Mouse (Mus musculus): ENCODE results near the gene Map4.

The Map4 gene

GRCm38 (mm10) chr9:109931257-109932171 is at the start of gene Map4:
Gene Map4, plus strand, starts transcription at chr9:109931460.
- peak; percentile 98 for DNase-seq (ENCODE audit: low spot score in 2 of 2)

- DNase-seq (ENCODE audit: low spot score in 2 of 2), result no peak
These were observed 45.0 kb upstream of the Map4 start for GRCm38 (mm10) chr9:109886259-109886658.

GRCm38 (mm10) chr9:109887321-109887720 is 43.9 kb upstream of the Map4 start:
- no peak for DNase-seq (ENCODE audit: low spot score in 2 of 2)

GRCm38 (mm10) chr9:109891501-109891900 is 39.8 kb upstream of the Map4 start:
- DNase-seq (ENCODE audit: low spot score in 2 of 2), result no peak

- DNase-seq (ENCODE audit: low spot score in 2 of 2), result peak; percentile 81 to 83
These were observed 38.5 kb upstream of the Map4 start for GRCm38 (mm10) chr9:109892651-109893250.

- DNase-seq (ENCODE audit: low spot score in 2 of 2), result peak; percentile 63 to 79
These were observed 36.7 kb upstream of the Map4 start for GRCm38 (mm10) chr9:109894413-109895090.

GRCm38 (mm10) chr9:109895593-109895992 is 35.7 kb upstream of the Map4 start:
- no peak for DNase-seq (ENCODE audit: low spot score in 2 of 2)

GRCm38 (mm10) chr9:109896253-109897150 is 34.8 kb upstream of the Map4 start:
- DNase-seq (ENCODE audit: low spot score in 2 of 2), result no peak

- no peak for DNase-seq (ENCODE audit: low spot score in 2 of 2)
These were observed 33.2 kb upstream of the Map4 start for GRCm38 (mm10) chr9:109898027-109898426.

- no peak for DNase-seq (ENCODE audit: low spot score in 2 of 2)
These were observed 31.9 kb upstream of the Map4 start for GRCm38 (mm10) chr9:109899361-109899760.

- no peak for DNase-seq (ENCODE audit: low spot score in 2 of 2)
These were observed 31.5 kb upstream of the Map4 start for GRCm38 (mm10) chr9:109899774-109900173.

- no peak for DNase-seq (ENCODE audit: low spot score in 2 of 2)
These were observed 30.7 kb upstream of the Map4 start for GRCm38 (mm10) chr9:109900604-109901003.

GRCm38 (mm10) chr9:109902246-109902645 is 29.0 kb upstream of the Map4 start:
- DNase-seq (ENCODE audit: low spot score in 2 of 2), result no peak

- DNase-seq (ENCODE audit: low spot score in 2 of 2), result no peak
These were observed 28.5 kb upstream of the Map4 start for GRCm38 (mm10) chr9:109902740-109903139.

GRCm38 (mm10) chr9:109907300-109907699 is 24.0 kb upstream of the Map4 start:
- no peak for DNase-seq (ENCODE audit: low spot score in 2 of 2)

GRCm38 (mm10) chr9:109907774-109908465 is 23.3 kb upstream of the Map4 start:
- no peak for DNase-seq (ENCODE audit: low spot score in 2 of 2)

- DNase-seq (ENCODE audit: low spot score in 2 of 2), result no peak
These were observed 22.2 kb upstream of the Map4 start for GRCm38 (mm10) chr9:109909102-109909501.

- no peak for DNase-seq (ENCODE audit: low spot score in 2 of 2)
These were observed 21.3 kb upstream of the Map4 start for GRCm38 (mm10) chr9:109909926-109910325.

- DNase-seq (ENCODE audit: low spot score in 2 of 2), result no peak
These were observed 19.5 kb upstream of the Map4 start for GRCm38 (mm10) chr9:109911779-109912178.

- no peak for DNase-seq (ENCODE audit: low spot score in 2 of 2)
These were observed 16.9 kb upstream of the Map4 start for GRCm38 (mm10) chr9:109914269-109914926.

Data from right cerebral cortex, adult 2 months (tissue).